Mouse (Mus musculus): ENCODE data around the gene Tubgcp2. TPM values are rescaled to one million over a fixed set of nuclear protein-coding genes. Genes with fewer than 3 reads are reported as not detected.

Gene Tubgcp2
- polyA plus RNA-seq, 1 experiment from 2014 or later = 62.9 TPM

DNA sequence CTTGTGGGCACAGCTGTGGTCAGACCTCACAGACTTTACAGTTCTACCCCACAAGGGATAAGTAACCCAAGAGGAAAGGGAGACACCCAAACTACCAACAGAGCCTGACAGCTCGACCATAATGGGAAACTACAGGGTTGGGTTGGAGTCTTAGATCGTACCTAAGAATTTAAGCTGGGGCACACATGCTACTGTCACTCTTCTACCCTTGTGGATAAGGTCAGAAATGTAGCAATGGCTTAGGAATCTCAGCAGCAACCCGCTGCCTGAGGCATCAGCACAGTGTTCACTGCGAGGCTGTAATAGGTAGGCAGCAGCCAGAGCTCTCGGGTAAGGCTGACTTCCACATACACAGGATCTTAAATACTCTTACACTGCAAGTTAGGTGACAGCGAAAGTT lies 42.9 kb downstream of the Tubgcp2 start:
- Histone ChIP-seq H3K4me1 (ENCODE audit: control insufficient read depth, insufficient read depth, low read length) (no peaks in the 10 kb centered on the region), H3K9me3 (ENCODE audit: control insufficient read depth, low read length) (no peaks in the 10 kb centered on the region), H3K4me2 (replicated peaks; ENCODE audit: low read depth, low read length) (no peak overlapping the region), H3K27ac (ENCODE audit: low read depth, low read length) (no peak overlapping the region), H3K27me3 (ENCODE audit: control insufficient read depth, insufficient read depth, low read length) (no peaks in the 10 kb centered on the region), H3K36me3 (ENCODE audit: control insufficient read depth, insufficient read depth, low read length) (peaks cover 33% of the 10 kb centered on the region), H3K9ac (ENCODE audit: low read depth, low read length) (no peak overlapping the region), H3K4me3 (ENCODE audit: low read length) (no peak overlapping the region)
- 92% methylated on average over 6 of the region's 6 CpGs for WGBS
- ATAC-seq (ENCODE audit: low FRiP score, low TSS enrichment) = no peak

DNA sequence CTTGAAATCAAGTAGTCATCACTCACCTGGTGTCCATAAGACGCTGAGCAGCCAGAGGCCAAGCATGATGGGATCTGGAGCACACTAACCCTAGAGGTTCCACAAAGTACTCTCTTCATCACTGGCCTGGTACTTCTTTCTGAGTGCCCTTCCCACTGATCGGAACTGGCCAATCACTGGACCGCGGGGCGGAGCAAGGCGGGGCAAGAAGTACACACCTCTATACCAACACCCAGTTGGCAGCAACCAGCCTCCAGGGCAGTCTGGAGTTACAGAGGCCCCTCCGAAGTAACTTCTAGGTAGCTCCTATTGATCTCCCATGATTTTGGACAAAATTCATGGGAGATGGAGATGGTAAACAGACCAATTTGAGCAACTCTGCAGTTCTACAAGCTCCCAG lies 44.1 kb downstream of the Tubgcp2 start, which contains the start of gene Adam8:
Gene Adam8, minus strand, starts transcription at position 157 of the 400 bp plus-strand sequence.
- Histone ChIP-seq H3K4me1 (ENCODE audit: control insufficient read depth, insufficient read depth, low read length) (no peaks in the 10 kb centered on the region), H3K9me3 (ENCODE audit: control insufficient read depth, low read length) (no peaks in the 10 kb centered on the region), H3K4me3 (ENCODE audit: low read length) (no peak within 1 kb of the TSS), H3K36me3 (ENCODE audit: control insufficient read depth, insufficient read depth, low read length) (peaks cover 21% of the 10 kb centered on the region), H3K27ac (ENCODE audit: low read depth, low read length) (no peak within 1 kb of the TSS), H3K27me3 (ENCODE audit: control insufficient read depth, insufficient read depth, low read length) (no peaks in the 10 kb centered on the region), H3K9ac (ENCODE audit: low read depth, low read length) (no peak within 1 kb of the TSS), H3K4me2 (replicated peaks; ENCODE audit: low read depth, low read length) (no peak within 1 kb of the TSS)
- peak; percentile 28 for ATAC-seq (ENCODE audit: low FRiP score, low TSS enrichment)
- 19% methylated on average over 7 of the region's 7 CpGs for WGBS

DNA sequence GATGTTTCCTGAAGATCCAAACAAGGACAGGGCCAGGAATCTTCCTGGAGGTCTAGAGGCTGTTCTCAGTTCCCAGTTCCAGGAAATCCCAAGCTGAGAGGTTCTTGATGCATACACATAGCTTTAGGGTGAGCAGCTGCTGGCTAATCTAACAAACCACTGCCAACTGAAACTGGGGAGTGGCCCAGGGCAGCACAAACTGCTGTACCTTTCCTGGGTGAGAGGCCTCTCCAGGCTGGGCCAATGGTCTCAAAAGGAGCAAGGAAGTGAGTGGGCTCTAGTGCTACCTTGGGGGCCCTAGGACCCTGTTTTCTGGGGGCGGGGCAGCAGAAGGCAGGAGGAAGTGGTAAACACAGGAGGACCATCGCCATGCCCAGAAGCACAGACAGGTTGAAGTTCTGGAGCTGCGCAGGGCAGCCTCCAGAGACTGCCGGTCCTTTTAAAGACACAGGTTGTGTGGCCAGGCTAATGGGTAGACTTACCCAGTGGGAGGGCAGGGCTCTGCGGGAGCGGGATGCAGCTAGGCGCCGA lies 45.5 kb downstream of the Tubgcp2 start:
- Histone ChIP-seq H3K4me1 (ENCODE audit: control insufficient read depth, insufficient read depth, low read length) (no peaks in the 10 kb centered on the region), H3K27ac (ENCODE audit: low read depth, low read length) (no peak overlapping the region), H3K4me2 (replicated peaks; ENCODE audit: low read depth, low read length) (no peak overlapping the region), H3K27me3 (ENCODE audit: control insufficient read depth, insufficient read depth, low read length) (no peaks in the 10 kb centered on the region), H3K4me3 (ENCODE audit: low read length) (no peak overlapping the region), H3K9me3 (ENCODE audit: control insufficient read depth, low read length) (no peaks in the 10 kb centered on the region), H3K9ac (ENCODE audit: low read depth, low read length) (no peak overlapping the region), H3K36me3 (ENCODE audit: control insufficient read depth, insufficient read depth, low read length) (peaks cover 7% of the 10 kb centered on the region)
- no peak for ATAC-seq (ENCODE audit: low FRiP score, low TSS enrichment)
- WGBS = 75% methylated on average over 8 of the region's 8 CpGs

GRCm38 (mm10) chr7:139988272-139988671 lies 48.2 kb downstream of the Tubgcp2 start:
- Histone ChIP-seq H3K9ac (ENCODE audit: low read depth, low read length) (no peak overlapping the region), H3K27me3 (ENCODE audit: control insufficient read depth, insufficient read depth, low read length) (no peaks in the 10 kb centered on the region), H3K4me3 (ENCODE audit: low read length) (no peak overlapping the region), H3K4me2 (replicated peaks; ENCODE audit: low read depth, low read length) (no peak overlapping the region), H3K36me3 (ENCODE audit: control insufficient read depth, insufficient read depth, low read length) (no peaks in the 10 kb centered on the region), H3K27ac (ENCODE audit: low read depth, low read length) (no peak overlapping the region), H3K4me1 (ENCODE audit: control insufficient read depth, insufficient read depth, low read length) (no peaks in the 10 kb centered on the region), H3K9me3 (ENCODE audit: control insufficient read depth, low read length) (no peaks in the 10 kb centered on the region)
- no peak for ATAC-seq (ENCODE audit: low FRiP score, low TSS enrichment)
- 86% methylated on average over 9 of the region's 9 CpGs for WGBS

- 92% methylated on average over 11 of the region's 11 CpGs for WGBS
- Histone ChIP-seq H3K4me1 (ENCODE audit: control insufficient read depth, insufficient read depth, low read length) (no peaks in the 10 kb centered on the region), H3K4me3 (ENCODE audit: low read length) (no peak overlapping the region), H3K9ac (ENCODE audit: low read depth, low read length) (no peak overlapping the region), H3K27me3 (ENCODE audit: control insufficient read depth, insufficient read depth, low read length) (no peaks in the 10 kb centered on the region), H3K27ac (ENCODE audit: low read depth, low read length) (no peak overlapping the region), H3K9me3 (ENCODE audit: control insufficient read depth, low read length) (no peaks in the 10 kb centered on the region), H3K36me3 (ENCODE audit: control insufficient read depth, insufficient read depth, low read length) (no peaks in the 10 kb centered on the region), H3K4me2 (replicated peaks; ENCODE audit: low read depth, low read length) (no peak overlapping the region)
- no peak for ATAC-seq (ENCODE audit: low FRiP score, low TSS enrichment)
Measured at GRCm38 (mm10) chr7:139984505-139984904, 52.0 kb downstream of the Tubgcp2 start.

- Histone ChIP-seq H3K27ac (ENCODE audit: low read depth, low read length) (no peak overlapping the region), H3K9ac (ENCODE audit: low read depth, low read length) (no peak overlapping the region), H3K4me3 (ENCODE audit: low read length) (no peak overlapping the region), H3K4me2 (replicated peaks; ENCODE audit: low read depth, low read length) (no peak overlapping the region), H3K36me3 (ENCODE audit: control insufficient read depth, insufficient read depth, low read length) (no peaks in the 10 kb centered on the region), H3K27me3 (ENCODE audit: control insufficient read depth, insufficient read depth, low read length) (no peaks in the 10 kb centered on the region), H3K9me3 (ENCODE audit: control insufficient read depth, low read length) (no peaks in the 10 kb centered on the region), H3K4me1 (ENCODE audit: control insufficient read depth, insufficient read depth, low read length) (0 out of 2 replicates have a peak, but pooled peaks cover 4% of the 10 kb centered on the region)
- no peak for ATAC-seq (ENCODE audit: low FRiP score, low TSS enrichment)
- WGBS = 88% methylated on average over 11 of the region's 11 CpGs
Measured at GRCm38 (mm10) chr7:139982058-139982457, 54.4 kb downstream of the Tubgcp2 start.

DNA sequence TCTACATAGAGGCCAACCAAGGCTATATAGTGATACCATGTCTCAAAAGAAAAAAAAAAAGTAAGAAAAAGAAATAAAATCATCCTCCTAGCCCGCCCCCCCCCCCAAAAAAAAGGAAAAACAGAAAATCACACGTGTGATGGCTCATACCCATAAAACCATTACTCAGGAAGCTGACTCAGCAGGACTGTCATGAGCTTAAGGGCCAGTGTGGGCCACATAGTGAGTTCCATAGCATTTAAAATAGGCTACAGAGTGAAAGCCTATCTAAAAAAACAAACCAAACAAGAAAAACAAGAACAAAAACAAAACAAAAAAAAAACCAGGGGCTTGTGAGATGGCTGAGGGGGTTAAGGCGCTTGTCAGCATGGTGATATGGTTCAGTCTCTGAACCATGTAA lies 55.7 kb downstream of the Tubgcp2 start:
- H3K27ac ChIP-seq (ENCODE audit: low read depth, low read length) = no peak overlapping the region
- H3K36me3 ChIP-seq (ENCODE audit: control insufficient read depth, insufficient read depth, low read length) = no peaks in the 10 kb centered on the region
- H3K4me3 ChIP-seq (ENCODE audit: low read length) = no peak overlapping the region
- H3K4me1 ChIP-seq (ENCODE audit: control insufficient read depth, insufficient read depth, low read length) = 0 out of 2 replicates have a peak, but pooled peaks cover 4% of the 10 kb centered on the region
- no peaks in the 10 kb centered on the region for H3K9me3 ChIP-seq (ENCODE audit: control insufficient read depth, low read length)
- ATAC-seq (ENCODE audit: low FRiP score, low TSS enrichment) = no peak
- no peak overlapping the region for H3K9ac ChIP-seq (ENCODE audit: low read depth, low read length)
- H3K27me3 ChIP-seq (ENCODE audit: control insufficient read depth, insufficient read depth, low read length) = no peaks in the 10 kb centered on the region
- H3K4me2 ChIP-seq (replicated peaks; ENCODE audit: low read depth, low read length) = no peak overlapping the region
- WGBS = 58% methylated on average over 3 of the region's 3 CpGs

- H3K36me3 ChIP-seq (ENCODE audit: control insufficient read depth, insufficient read depth, low read length) = no peaks in the 10 kb centered on the region
- no peaks in the 10 kb centered on the region for H3K9me3 ChIP-seq (ENCODE audit: control insufficient read depth, low read length)
- H3K27ac ChIP-seq (ENCODE audit: low read depth, low read length) = no peak overlapping the region
- ATAC-seq (ENCODE audit: low FRiP score, low TSS enrichment) = peak; percentile 63; the same call in 1 of the 2 replicates
- 0 out of 2 replicates have a peak, but pooled peaks cover 4% of the 10 kb centered on the region for H3K4me1 ChIP-seq (ENCODE audit: control insufficient read depth, insufficient read depth, low read length)
- WGBS = 42% methylated on average over 13 of the region's 13 CpGs
- no peaks in the 10 kb centered on the region for H3K27me3 ChIP-seq (ENCODE audit: control insufficient read depth, insufficient read depth, low read length)
- peak overlapping the region; percentile 31; the same call in 1 of the 2 replicates for H3K9ac ChIP-seq (ENCODE audit: low read depth, low read length)
- peak overlapping the region; percentile 53 for H3K4me3 ChIP-seq (ENCODE audit: low read length)
- H3K4me2 ChIP-seq (replicated peaks; ENCODE audit: low read depth, low read length) = peak overlapping the region; percentile 76
Measured at GRCm38 (mm10) chr7:139979011-139979719, 57.3 kb downstream of the Tubgcp2 start.

DNA sequence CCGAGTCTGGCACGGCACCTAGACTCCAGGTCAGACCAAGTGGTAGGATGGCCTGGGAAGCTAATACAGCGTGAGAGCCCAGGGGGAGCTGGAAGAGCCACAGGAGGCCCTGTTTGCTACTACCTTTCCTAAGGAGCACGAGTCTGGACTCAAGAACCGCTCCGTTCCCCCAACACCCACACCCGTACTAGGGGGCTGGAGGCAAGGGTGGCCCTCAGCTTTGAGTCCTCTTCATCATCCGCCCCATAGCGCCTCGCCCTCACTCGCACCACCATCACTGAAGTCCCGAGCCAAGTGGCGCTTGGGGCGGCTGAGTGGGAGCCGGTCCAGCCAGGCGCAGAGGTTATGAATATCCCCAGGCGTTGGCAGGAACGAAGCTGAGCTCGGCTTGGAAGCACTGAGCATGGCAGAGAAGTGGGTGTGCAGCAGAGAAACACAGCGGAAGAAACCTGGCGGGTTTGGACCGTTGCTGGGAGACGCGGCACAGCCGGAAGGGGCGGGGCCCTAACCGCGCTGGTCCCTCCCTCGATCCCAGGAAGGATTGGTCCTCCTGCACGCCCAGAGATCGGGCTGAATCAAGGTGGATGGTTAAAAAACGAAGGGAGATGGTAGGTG lies 58.1 kb downstream of the Tubgcp2 start, which contains the start of gene 6430531B16Rik:
Gene 6430531B16Rik, minus strand, starts transcription at position 478 of the 615 bp plus-strand sequence.
- Histone ChIP-seq H3K9ac (ENCODE audit: low read depth, low read length) (peak within 1 kb of the TSS; percentile 48; the same call in 1 of the 2 replicates), H3K4me1 (ENCODE audit: control insufficient read depth, insufficient read depth, low read length) (0 out of 2 replicates have a peak, but pooled peaks cover 4% of the 10 kb centered on the region), H3K9me3 (ENCODE audit: control insufficient read depth, low read length) (no peaks in the 10 kb centered on the region), H3K4me3 (ENCODE audit: low read length) (peak within 1 kb of the TSS; percentile 53), H3K36me3 (ENCODE audit: control insufficient read depth, insufficient read depth, low read length) (no peaks in the 10 kb centered on the region), H3K27ac (ENCODE audit: low read depth, low read length) (no peak within 1 kb of the TSS), H3K27me3 (ENCODE audit: control insufficient read depth, insufficient read depth, low read length) (no peaks in the 10 kb centered on the region), H3K4me2 (replicated peaks; ENCODE audit: low read depth, low read length) (peak within 1 kb of the TSS; percentile 76)
- WGBS = 4% methylated on average over 32 of the region's 32 CpGs
- peak; percentile 94 for ATAC-seq (ENCODE audit: low FRiP score, low TSS enrichment)
